Mouse (Mus musculus) midbrain, embryonic 10.5 days (tissue): ENCODE results near the gene Igf2r. TPM values are rescaled to one million over a fixed set of nuclear protein-coding genes. Genes with fewer than 3 reads are reported as not detected.

Source experiments
- DNase-seq: peaks from one replicate; pipeline ENCODE4 v3.0.0-alpha.2; 2017; ENCODE audit warnings: low spot score
- H3K27ac ChIP-seq: fragments of 300-500 bp; sonication (generic); replicated peaks from 2 replicates; pipeline ENCODE4 v1.5.1; 2016; ENCODE audit warnings: mild to moderate bottlenecking
- H3K27me3 ChIP-seq: fragments of 300-500 bp; sonication (generic); 2 replicates; pipeline ENCODE4 v1.6.1; 2016; ENCODE audit warnings: low read depth, mild to moderate bottlenecking; ENCODE audit not compliant: poor library complexity, severe bottlenecking
- H3K36me3 ChIP-seq: fragments of 300-500 bp; sonication (generic); 2 replicates; pipeline ENCODE4 v1.6.1; 2016; ENCODE audit warnings: mild to moderate bottlenecking, moderate library complexity
- H3K4me1 ChIP-seq: fragments of 300-500 bp; sonication (generic); 2 replicates; pipeline ENCODE4 v1.6.1; 2016
- H3K4me3 ChIP-seq: fragments of 300-500 bp; sonication (generic); 2 replicates; pipeline ENCODE4 v1.5.1; 2016; ENCODE audit warnings: mild to moderate bottlenecking, moderate library complexity
- H3K9me3 ChIP-seq: fragments of 300-500 bp; sonication (generic); replicated peaks from 2 replicates; pipeline ENCODE4 v1.6.1; 2016; ENCODE audit warnings: mild to moderate bottlenecking
- WGBS: fragments of 180-500 bp; shearing (Covaris S2); methylation state at CpG from one replicate; pipeline ENCODE4 v1.1.7; 2016; 5-methylcytosine and 5-hydroxymethylcytosine counted together
- polyA plus RNA-seq: library from polyadenylated mRNA; unstranded; fragments of >200 nt; fragmentation: Nextera tagmentation; extraction: Ambion mirVana; gene quantifications from 2 replicates; pipeline ENCODE4 v1.2.1, GENCODE M21; 2016

The Igf2r gene
- polyA plus RNA-seq, 1 experiment from 2014 or later, result 16.3 TPM

- H3K36me3 ChIP-seq, result no peaks in the 10 kb centered on the region
- 89% methylated on average over 3 of the region's 3 CpGs for WGBS
- H3K27me3 ChIP-seq, result no peaks in the 10 kb centered on the region
- no peak overlapping the region for H3K27ac ChIP-seq
- H3K9me3 ChIP-seq, result no peaks in the 10 kb centered on the region
- H3K4me1 ChIP-seq, result peaks cover 31% of the 10 kb centered on the region
- no peak for DNase-seq
- H3K4me3 ChIP-seq, result no peak overlapping the region
Observed at GRCm38 (mm10) chr17:12754243-12755007, 15.0 kb downstream of the Igf2r start.

- peaks cover 29% of the 10 kb centered on the region for H3K4me1 ChIP-seq
- WGBS, result 81% methylated on average over 4 of the region's 4 CpGs
- no peak overlapping the region for H3K27ac ChIP-seq
- peaks cover 4% of the 10 kb centered on the region; the same call in 1 of the 2 replicates for H3K36me3 ChIP-seq
- no peak for DNase-seq
- no peaks in the 10 kb centered on the region for H3K9me3 ChIP-seq
- H3K4me3 ChIP-seq, result no peak overlapping the region
- no peaks in the 10 kb centered on the region for H3K27me3 ChIP-seq
Observed at GRCm38 (mm10) chr17:12753050-12753449, 16.4 kb downstream of the Igf2r start.

- H3K27ac ChIP-seq, result no peak overlapping the region
- no peak for DNase-seq
- H3K9me3 ChIP-seq, result no peaks in the 10 kb centered on the region
- peaks cover 12% of the 10 kb centered on the region for H3K36me3 ChIP-seq
- 87% methylated on average over 4 of the region's 4 CpGs for WGBS
- H3K4me1 ChIP-seq, result peaks cover 29% of the 10 kb centered on the region
- H3K4me3 ChIP-seq, result no peak overlapping the region
- no peaks in the 10 kb centered on the region for H3K27me3 ChIP-seq
Observed at GRCm38 (mm10) chr17:12751641-12752040, 17.8 kb downstream of the Igf2r start.

- H3K27ac ChIP-seq, result no peak overlapping the region
- no peaks in the 10 kb centered on the region for H3K27me3 ChIP-seq
- peaks cover 16% of the 10 kb centered on the region for H3K36me3 ChIP-seq
- no peak overlapping the region for H3K4me3 ChIP-seq
- WGBS, result 72% methylated on average over 4 of the region's 4 CpGs
- no peak for DNase-seq
- no peaks in the 10 kb centered on the region for H3K9me3 ChIP-seq
- H3K4me1 ChIP-seq, result peaks cover 29% of the 10 kb centered on the region
Observed at GRCm38 (mm10) chr17:12751218-12751617, 18.2 kb downstream of the Igf2r start.

GRCm38 (mm10) chr17:12750591-12751170 is 18.8 kb downstream of the Igf2r start:
- DNase-seq, result no peak
- WGBS, result 82% methylated on average over 9 of the region's 9 CpGs
- no peak overlapping the region for H3K4me3 ChIP-seq

GRCm38 (mm10) chr17:12749421-12750367 is 19.8 kb downstream of the Igf2r start:
- H3K9me3 ChIP-seq, result no peaks in the 10 kb centered on the region
- DNase-seq, result no peak
- H3K4me1 ChIP-seq, result peaks cover 25% of the 10 kb centered on the region
- no peak overlapping the region for H3K4me3 ChIP-seq
- peaks cover 31% of the 10 kb centered on the region for H3K36me3 ChIP-seq
- no peaks in the 10 kb centered on the region for H3K27me3 ChIP-seq
- 62% methylated on average over 8 of the region's 8 CpGs for WGBS
- H3K27ac ChIP-seq, result no peak overlapping the region

More at GRCm38 (mm10) chr17:12750591-12751170, 18.8 kb downstream of the Igf2r start:
- no peak overlapping the region for H3K27ac ChIP-seq
- peaks cover 21% of the 10 kb centered on the region for H3K36me3 ChIP-seq
- H3K27me3 ChIP-seq, result no peaks in the 10 kb centered on the region
- H3K4me1 ChIP-seq, result peaks cover 29% of the 10 kb centered on the region
- no peaks in the 10 kb centered on the region for H3K9me3 ChIP-seq

GRCm38 (mm10) chr17:12745761-12746160 is 23.7 kb downstream of the Igf2r start:
- H3K36me3 ChIP-seq, result peaks cover 70% of the 10 kb centered on the region
- WGBS, result 85% methylated on average over 4 of the region's 4 CpGs
- peaks cover 28% of the 10 kb centered on the region for H3K4me1 ChIP-seq
- no peak overlapping the region for H3K27ac ChIP-seq
- peaks cover 31% of the 10 kb centered on the region for H3K9me3 ChIP-seq
- H3K27me3 ChIP-seq, result no peaks in the 10 kb centered on the region
- H3K4me3 ChIP-seq, result no peak overlapping the region
- DNase-seq, result no peak

- H3K27ac ChIP-seq, result no peak overlapping the region
- 92% methylated on average over 1 of the region's 1 CpGs for WGBS
- H3K9me3 ChIP-seq, result peaks cover 31% of the 10 kb centered on the region
- peaks cover 22% of the 10 kb centered on the region for H3K4me1 ChIP-seq
- DNase-seq, result no peak
- H3K36me3 ChIP-seq, result peaks cover 85% of the 10 kb centered on the region
- H3K4me3 ChIP-seq, result no peak overlapping the region
- no peaks in the 10 kb centered on the region for H3K27me3 ChIP-seq
Observed at GRCm38 (mm10) chr17:12744071-12744470, 25.4 kb downstream of the Igf2r start.

GRCm38 (mm10) chr17:12742151-12742908 is 27.1 kb downstream of the Igf2r start:
- H3K4me3 ChIP-seq, result peak overlapping the region; percentile 59
- peak overlapping the region; percentile 60 for H3K27ac ChIP-seq
- peaks cover 31% of the 10 kb centered on the region for H3K9me3 ChIP-seq
- H3K36me3 ChIP-seq, result peaks cover 92% of the 10 kb centered on the region
- peak; percentile 29 for DNase-seq
- H3K4me1 ChIP-seq, result peaks cover 22% of the 10 kb centered on the region
- no peaks in the 10 kb centered on the region for H3K27me3 ChIP-seq
- 53% methylated on average over 38 of the region's 38 CpGs for WGBS

- H3K36me3 ChIP-seq, result peaks cover 93% of the 10 kb centered on the region
Observed at GRCm38 (mm10) chr17:12741218-12741968, 28.1 kb downstream of the Igf2r start.

GRCm38 (mm10) chr17:12740317-12740716 is 29.1 kb downstream of the Igf2r start:
- WGBS, result 48% methylated on average over 2 of the region's 2 CpGs
- peaks cover 93% of the 10 kb centered on the region for H3K36me3 ChIP-seq
- DNase-seq, result no peak

More at GRCm38 (mm10) chr17:12741218-12741968, 28.1 kb downstream of the Igf2r start:
- Histone ChIP-seq H3K27ac (peak overlapping the region; percentile 60), H3K4me1 (peaks cover 22% of the 10 kb centered on the region), H3K9me3 (peaks cover 31% of the 10 kb centered on the region), H3K27me3 (no peaks in the 10 kb centered on the region), H3K4me3 (peak overlapping the region; percentile 59)
- DNase-seq, result peak; percentile 64
- 49% methylated on average over 45 of the region's 45 CpGs for WGBS

More at GRCm38 (mm10) chr17:12740317-12740716, 29.1 kb downstream of the Igf2r start:
- Histone ChIP-seq H3K4me1 (peaks cover 22% of the 10 kb centered on the region), H3K27me3 (no peaks in the 10 kb centered on the region), H3K27ac (no peak overlapping the region), H3K9me3 (peaks cover 31% of the 10 kb centered on the region), H3K4me3 (no peak overlapping the region)
